Mouse (Mus musculus) 3134 (cell line): Measurements from ENCODE around the gene 9230104L09Rik.

ENCODE experiments used
- DNase-seq: peaks from one replicate; pipeline ENCODE4 v3.0.0-alpha.2; 2011; ENCODE audit warnings: low spot score; ENCODE audit not compliant: insufficient read length; ENCODE audit errors: extremely low read depth

Gene 9230104L09Rik

GRCm38 (mm10) chr2:148857506-148857905 lies 7.3 kb downstream of the 9230104L09Rik start:
- peak; percentile 58 for DNase-seq

- DNase-seq = peak; percentile 66
These were observed 8.0 kb downstream of the 9230104L09Rik start for GRCm38 (mm10) chr2:148856630-148857400.

- DNase-seq = peak; percentile 63
These were observed 13.5 kb downstream of the 9230104L09Rik start for GRCm38 (mm10) chr2:148851116-148851906.

DNA sequence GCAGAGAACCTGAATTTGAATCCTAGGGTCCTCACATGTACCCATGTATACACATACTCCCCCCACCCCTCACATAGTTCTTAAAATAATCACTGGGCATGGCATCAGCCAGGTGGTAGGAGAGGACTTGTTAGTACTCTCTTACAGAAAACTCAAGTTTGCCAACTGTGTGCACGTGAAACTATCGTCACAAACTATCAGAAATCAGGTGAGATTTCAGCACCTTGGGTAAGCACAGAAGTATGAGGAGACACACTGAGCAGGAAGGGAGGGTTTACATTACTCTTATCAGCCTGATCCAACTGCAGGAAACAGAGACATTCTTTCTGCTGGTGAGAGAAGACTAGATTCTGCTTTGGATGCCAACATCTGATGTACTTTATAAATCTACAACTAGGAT lies 25.6 kb downstream of the 9230104L09Rik start:
- no peak for DNase-seq

GRCm38 (mm10) chr2:148838075-148838777 lies 26.6 kb downstream of the 9230104L09Rik start:
- no peak for DNase-seq

DNA sequence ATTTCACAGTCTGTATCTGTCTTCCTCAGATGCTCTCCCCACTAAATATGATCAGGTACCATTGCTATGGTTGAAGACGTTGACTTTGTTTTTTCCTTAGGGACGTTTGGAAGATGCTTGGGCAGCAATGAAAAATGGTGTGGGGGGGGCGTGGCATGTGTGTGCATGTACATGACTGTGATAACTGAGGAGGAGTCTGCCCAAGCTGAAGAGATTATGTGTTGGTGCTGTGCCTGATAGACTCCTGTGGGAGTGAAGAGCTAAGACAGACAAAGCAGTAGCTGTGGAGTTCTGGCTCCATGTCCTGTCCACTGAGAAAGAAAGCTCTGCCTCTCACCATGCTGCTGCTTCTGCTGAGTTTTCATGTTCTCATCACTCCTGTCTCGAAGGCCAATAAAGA lies 29.9 kb downstream of the 9230104L09Rik start, which contains the start of gene Cst9:
Cst9 (plus strand) TSS at position 236 of the 400 bp plus-strand sequence.
- DNase-seq = no peak

GRCm38 (mm10) chr2:148825986-148826385 lies 38.9 kb downstream of the 9230104L09Rik start:
- DNase-seq = no peak

DNA sequence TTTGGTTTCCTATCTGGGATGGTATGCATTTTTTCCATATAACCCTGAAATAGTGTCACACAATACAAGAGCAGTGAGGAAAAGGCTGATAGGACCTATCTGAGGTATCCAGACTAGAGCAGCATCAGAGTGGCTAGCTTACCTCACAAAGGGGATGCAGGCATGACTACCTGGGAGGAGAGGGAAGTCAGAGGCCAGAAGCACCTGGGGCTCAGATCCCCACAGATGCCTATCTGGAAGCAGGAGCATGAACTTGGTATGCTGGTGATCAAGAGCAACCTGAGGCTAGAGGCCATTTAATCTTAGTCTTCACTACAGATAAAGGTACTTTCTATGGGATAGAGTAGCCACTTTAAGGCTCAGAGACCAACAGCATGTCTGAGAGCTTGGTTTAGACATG lies 44.9 kb downstream of the 9230104L09Rik start, which contains the start of gene Cst13:
Cst13 (plus strand) TSS at position 173 of the 400 bp plus-strand sequence.
- DNase-seq = no peak

DNA sequence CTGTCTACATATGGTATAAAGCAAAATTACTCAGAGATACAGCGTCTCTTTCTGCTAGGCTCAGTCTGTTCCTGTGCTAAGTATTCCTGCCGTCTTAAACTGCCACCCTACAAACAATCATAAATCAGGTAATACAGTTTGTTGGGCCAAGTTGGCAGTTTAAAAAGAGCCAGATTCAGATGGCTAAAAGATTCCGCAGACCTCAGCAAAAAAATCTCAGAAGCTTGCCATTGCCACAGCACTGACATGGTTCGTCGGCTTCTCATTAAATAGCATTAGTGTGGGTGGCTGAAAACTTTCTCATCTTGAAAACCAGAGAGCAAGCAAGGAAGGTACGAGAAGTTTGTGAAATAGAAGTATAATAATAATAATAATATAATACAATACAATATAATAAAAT lies 58.1 kb downstream of the 9230104L09Rik start:
- DNase-seq = no peak

DNA sequence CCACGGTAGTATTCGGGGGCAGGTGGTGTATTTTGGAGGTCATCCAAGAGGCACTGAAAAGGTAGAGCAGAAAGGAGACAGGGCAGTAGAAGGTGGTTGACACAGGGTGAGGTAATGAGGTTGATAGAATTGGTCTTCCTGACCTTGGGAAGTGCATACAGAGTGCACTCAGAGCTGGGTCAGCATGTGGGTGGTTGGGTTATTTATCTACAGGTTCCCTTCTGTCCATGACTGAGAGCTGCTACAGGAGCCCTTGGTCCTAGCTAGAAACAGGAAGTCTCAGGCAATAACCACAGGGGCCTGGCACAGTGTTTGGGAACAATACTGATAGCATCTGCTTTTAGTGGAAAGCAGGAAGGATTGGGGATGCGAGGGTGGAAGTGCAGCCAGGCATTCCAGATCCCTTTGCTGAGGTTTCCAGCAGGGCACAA lies 63.3 kb downstream of the 9230104L09Rik start:
- no peak for DNase-seq

DNA sequence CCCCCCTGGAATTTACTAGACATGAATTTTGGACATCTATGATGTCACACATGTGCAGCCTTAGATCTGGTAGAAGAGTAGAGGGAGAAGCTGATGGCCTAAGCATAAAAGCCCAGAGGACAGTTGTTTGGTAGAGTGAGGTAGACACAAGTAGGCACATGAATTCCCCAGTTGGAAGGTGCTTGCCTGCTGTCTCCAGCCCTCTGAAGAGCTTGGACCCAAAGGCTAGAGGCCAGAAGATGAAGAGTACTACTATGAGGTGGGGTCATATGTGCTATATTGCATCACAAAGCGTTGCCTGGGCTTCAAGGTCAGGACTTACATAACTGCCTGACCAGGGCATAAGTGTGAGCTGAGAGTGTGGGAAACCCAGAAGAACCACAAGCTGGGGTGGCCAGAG lies 66.4 kb downstream of the 9230104L09Rik start, which contains the start of gene Cst8:
Cst8 (plus strand) TSS at position 301 of the 400 bp plus-strand sequence.
- no peak for DNase-seq
